Mouse (Mus musculus): ENCODE data around the gene Mas1. TPM values are rescaled to one million over a fixed set of nuclear protein-coding genes. Genes with fewer than 3 reads are reported as not detected.
A peak's percentile ranks its signal among the peaks of the same experiment; 100 is the strongest.

Gene Mas1
- polyA plus RNA-seq, 1 experiment, result not detected

DNA sequence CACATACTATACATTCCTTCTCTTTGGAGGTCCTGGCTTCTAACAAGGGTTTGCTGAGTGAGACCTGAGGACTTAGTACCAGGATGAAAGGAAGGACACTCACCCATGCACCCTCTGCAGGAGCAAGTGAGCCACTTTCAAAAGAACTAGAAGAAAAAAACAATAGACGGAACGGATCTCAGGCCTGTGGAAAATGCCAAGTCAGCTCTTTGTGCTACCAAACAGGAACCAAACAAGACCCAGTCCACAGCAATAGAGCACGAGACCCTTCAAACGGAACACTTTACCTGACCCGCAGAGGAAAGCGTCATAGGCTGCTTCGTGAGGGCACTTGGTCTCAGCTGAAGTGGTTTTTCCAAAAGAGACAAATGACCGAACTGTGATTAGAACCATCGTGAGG lies 24.1 kb upstream of the Mas1 start:
- Histone ChIP-seq H3K4me1 (ENCODE audit: control insufficient read depth, insufficient read depth, insufficient read length, low read length) (no peaks in the 10 kb centered on the region), H3K4me3 (ENCODE audit: low read depth, low read length) (no peak overlapping the region), H3K27ac (ENCODE audit: insufficient read depth, low read depth, low read length) (no peak overlapping the region), H3K36me3 (ENCODE audit: control insufficient read depth, insufficient read depth, low read length) (peaks cover 2% of the 10 kb centered on the region; the same call in 1 of the 2 replicates), H3K27me3 (ENCODE audit: control insufficient read depth, insufficient read depth, low read length) (no peaks in the 10 kb centered on the region)
- no peak for TF ChIP-seq CTCF (IDR thresholded peaks at IDR 0.05; ENCODE audit: extremely low read depth, insufficient read length, insufficient replicate concordance, low read depth, low read length)
- TF ChIP-seq POLR2A (IDR thresholded peaks at IDR 0.05; ENCODE audit: low read depth, low read length), result no peak
- WGBS, result 94% methylated on average over 9 of the region's 9 CpGs

DNA sequence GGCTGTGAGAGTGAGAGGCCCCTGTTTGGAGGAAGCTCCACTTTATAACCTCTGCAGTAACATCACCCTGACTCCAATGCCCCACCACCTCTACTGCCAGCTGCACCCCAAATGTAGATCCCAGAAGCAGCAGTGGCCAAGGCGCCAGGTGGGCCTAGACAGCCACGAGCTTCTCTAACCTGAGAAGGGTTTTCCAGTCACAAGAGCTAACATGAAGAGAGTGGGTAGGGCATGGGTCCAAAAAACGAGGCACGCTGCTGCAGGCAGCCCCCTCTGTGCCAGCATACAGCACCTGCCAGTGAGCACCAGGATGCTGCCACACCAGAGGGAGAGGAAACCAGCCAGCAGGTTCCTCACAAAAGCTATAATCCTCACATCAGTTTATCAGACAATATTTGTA lies 23.1 kb upstream of the Mas1 start:
- Histone ChIP-seq H3K27me3 (ENCODE audit: control insufficient read depth, insufficient read depth, low read length) (no peaks in the 10 kb centered on the region), H3K4me1 (ENCODE audit: control insufficient read depth, insufficient read depth, insufficient read length, low read length) (no peaks in the 10 kb centered on the region), H3K36me3 (ENCODE audit: control insufficient read depth, insufficient read depth, low read length) (no peaks in the 10 kb centered on the region), H3K4me3 (ENCODE audit: low read depth, low read length) (no peak overlapping the region), H3K27ac (ENCODE audit: insufficient read depth, low read depth, low read length) (no peak overlapping the region)
- TF ChIP-seq CTCF (IDR thresholded peaks at IDR 0.05; ENCODE audit: extremely low read depth, insufficient read length, insufficient replicate concordance, low read depth, low read length), result no peak
- 85% methylated on average over 4 of the region's 4 CpGs for WGBS

DNA sequence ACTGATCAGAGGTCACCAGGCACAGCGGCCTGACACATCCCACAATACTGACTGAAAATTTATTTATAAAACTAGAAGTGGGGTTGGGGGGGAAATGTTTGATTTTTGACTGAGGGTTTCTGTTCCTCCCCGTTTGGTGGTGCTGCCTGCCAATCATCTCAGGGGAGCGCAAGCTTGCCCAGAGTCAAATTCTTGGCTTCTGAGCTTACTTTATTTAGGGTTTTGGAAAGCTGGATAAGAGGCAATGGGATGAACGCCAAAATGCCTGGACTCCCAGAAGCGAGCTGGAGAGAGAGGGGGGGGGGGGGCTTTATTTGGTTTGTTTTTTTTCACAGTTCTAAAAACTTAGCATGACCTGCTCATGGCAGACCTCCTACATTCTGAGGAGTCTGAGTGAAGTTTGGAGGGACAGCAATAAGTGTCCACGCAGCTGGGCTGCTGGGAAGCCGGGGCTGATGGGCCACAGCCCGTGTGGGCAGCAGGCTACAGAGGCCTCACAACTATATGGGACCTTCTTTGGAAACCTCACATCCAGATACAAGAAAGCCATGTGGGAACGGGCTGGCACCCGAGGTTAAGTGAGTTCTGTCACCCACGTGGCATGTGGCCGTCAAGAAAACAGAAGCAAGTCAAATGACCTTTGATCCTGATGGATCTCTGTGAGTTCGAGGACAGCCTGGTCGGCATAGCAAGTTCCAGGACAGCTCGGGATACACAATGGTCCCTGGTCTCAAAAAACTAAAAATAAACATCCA lies 19.3 kb upstream of the Mas1 start:
- no peaks in the 10 kb centered on the region for H3K36me3 ChIP-seq (ENCODE audit: control insufficient read depth, insufficient read depth, low read length)
- H3K27ac ChIP-seq (ENCODE audit: insufficient read depth, low read depth, low read length), result no peak overlapping the region
- no peak overlapping the region for H3K4me3 ChIP-seq (ENCODE audit: low read depth, low read length)
- no peak for TF ChIP-seq POLR2A (IDR thresholded peaks at IDR 0.05; ENCODE audit: low read depth, low read length)
- TF ChIP-seq CTCF (IDR thresholded peaks at IDR 0.05; ENCODE audit: extremely low read depth, insufficient read length, insufficient replicate concordance, low read depth, low read length), result no peak
- WGBS, result 66% methylated on average over 15 of the region's 15 CpGs
- H3K4me1 ChIP-seq (ENCODE audit: control insufficient read depth, insufficient read depth, insufficient read length, low read length), result no peaks in the 10 kb centered on the region
- H3K27me3 ChIP-seq (ENCODE audit: control insufficient read depth, insufficient read depth, low read length), result no peaks in the 10 kb centered on the region

DNA sequence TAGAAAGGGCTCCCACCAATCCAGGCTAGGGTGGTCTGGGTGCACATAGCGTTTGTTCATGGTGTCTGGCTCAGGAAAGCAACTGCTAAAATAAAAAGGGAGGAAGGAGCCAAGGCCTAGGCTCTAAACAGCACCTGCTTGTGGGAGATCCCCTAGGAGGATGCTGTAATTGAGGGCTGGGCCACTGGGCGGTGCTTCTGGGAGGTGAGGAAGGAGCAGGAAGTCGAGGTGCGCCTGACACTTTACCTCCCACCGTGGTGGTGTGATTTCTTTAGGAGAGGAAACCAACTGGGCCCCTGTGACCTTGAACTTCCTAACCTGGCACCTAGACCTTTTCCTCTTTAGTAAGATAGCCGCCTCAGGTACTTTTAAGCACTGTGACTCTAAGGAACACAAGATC lies 18.7 kb upstream of the Mas1 start:
- TF ChIP-seq POLR2A (IDR thresholded peaks at IDR 0.05; ENCODE audit: low read depth, low read length) (no peak), CTCF (IDR thresholded peaks at IDR 0.05; ENCODE audit: extremely low read depth, insufficient read length, insufficient replicate concordance, low read depth, low read length) (no peak)
- H3K4me3 ChIP-seq (ENCODE audit: low read depth, low read length), result no peak overlapping the region
- H3K27ac ChIP-seq (ENCODE audit: insufficient read depth, low read depth, low read length), result no peak overlapping the region
- H3K4me1 ChIP-seq (ENCODE audit: control insufficient read depth, insufficient read depth, insufficient read length, low read length), result no peaks in the 10 kb centered on the region
- WGBS, result 27% methylated on average over 6 of the region's 6 CpGs
- H3K36me3 ChIP-seq (ENCODE audit: control insufficient read depth, insufficient read depth, low read length), result no peaks in the 10 kb centered on the region
- no peaks in the 10 kb centered on the region for H3K27me3 ChIP-seq (ENCODE audit: control insufficient read depth, insufficient read depth, low read length)

DNA sequence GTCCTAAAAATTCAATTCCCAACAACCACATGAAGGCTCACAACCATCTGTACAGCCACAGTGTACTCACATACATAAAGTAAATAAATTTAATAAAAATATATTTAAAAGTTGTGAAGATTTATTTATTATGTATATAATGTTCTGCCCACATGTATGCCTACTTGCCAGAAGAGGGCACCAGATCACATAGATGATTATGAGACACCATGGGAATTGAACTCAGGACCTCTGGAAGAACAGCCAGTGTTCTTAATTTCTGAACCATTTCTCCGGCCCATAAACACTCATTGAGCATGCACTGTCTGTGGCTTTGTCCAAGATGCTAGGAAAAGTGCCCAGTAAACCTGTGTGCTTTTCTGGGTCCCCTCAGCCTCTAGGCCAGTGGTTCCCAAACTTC lies 13.3 kb upstream of the Mas1 start:
- TF ChIP-seq CTCF (IDR thresholded peaks at IDR 0.05; ENCODE audit: extremely low read depth, insufficient read length, insufficient replicate concordance, low read depth, low read length), result no peak
- no peak for TF ChIP-seq POLR2A (IDR thresholded peaks at IDR 0.05; ENCODE audit: low read depth, low read length)
- Histone ChIP-seq H3K4me1 (ENCODE audit: control insufficient read depth, insufficient read depth, insufficient read length, low read length) (no peaks in the 10 kb centered on the region), H3K4me3 (ENCODE audit: low read depth, low read length) (no peak overlapping the region), H3K27ac (ENCODE audit: insufficient read depth, low read depth, low read length) (no peak overlapping the region), H3K27me3 (ENCODE audit: control insufficient read depth, insufficient read depth, low read length) (no peaks in the 10 kb centered on the region), H3K36me3 (ENCODE audit: control insufficient read depth, insufficient read depth, low read length) (no peaks in the 10 kb centered on the region)
- WGBS, result 78% methylated on average over 1 of the region's 1 CpGs

DNA sequence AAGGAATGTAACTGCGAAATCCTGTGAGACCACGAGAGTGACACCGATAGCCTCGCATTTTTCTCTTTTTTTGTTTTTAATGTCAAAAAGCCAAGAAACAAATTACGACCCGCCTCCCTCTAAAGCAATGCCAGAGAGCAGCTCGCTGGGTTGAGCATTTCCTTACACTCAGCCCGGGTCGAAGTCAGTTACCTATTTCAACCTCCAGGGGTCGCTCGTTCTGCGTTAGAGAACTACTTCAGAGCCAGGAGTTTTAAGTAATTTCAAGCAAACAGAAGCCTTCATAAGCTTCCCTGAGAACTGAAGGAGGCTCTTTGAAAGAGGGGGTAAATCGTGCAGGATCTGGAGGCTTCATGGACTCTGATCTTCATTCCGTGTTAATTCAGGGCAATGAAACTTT lies 12.2 kb upstream of the Mas1 start:
- TF ChIP-seq POLR2A (IDR thresholded peaks at IDR 0.05; ENCODE audit: low read depth, low read length) (no peak), CTCF (IDR thresholded peaks at IDR 0.05; ENCODE audit: extremely low read depth, insufficient read length, insufficient replicate concordance, low read depth, low read length) (peak; percentile 69; the same call in 1 of the 2 replicates)
- WGBS, result 2% methylated on average over 14 of the region's 14 CpGs
- Histone ChIP-seq H3K36me3 (ENCODE audit: control insufficient read depth, insufficient read depth, low read length) (no peaks in the 10 kb centered on the region), H3K4me3 (ENCODE audit: low read depth, low read length) (no peak overlapping the region), H3K4me1 (ENCODE audit: control insufficient read depth, insufficient read depth, insufficient read length, low read length) (no peaks in the 10 kb centered on the region), H3K27ac (ENCODE audit: insufficient read depth, low read depth, low read length) (no peak overlapping the region), H3K27me3 (ENCODE audit: control insufficient read depth, insufficient read depth, low read length) (no peaks in the 10 kb centered on the region)

DNA sequence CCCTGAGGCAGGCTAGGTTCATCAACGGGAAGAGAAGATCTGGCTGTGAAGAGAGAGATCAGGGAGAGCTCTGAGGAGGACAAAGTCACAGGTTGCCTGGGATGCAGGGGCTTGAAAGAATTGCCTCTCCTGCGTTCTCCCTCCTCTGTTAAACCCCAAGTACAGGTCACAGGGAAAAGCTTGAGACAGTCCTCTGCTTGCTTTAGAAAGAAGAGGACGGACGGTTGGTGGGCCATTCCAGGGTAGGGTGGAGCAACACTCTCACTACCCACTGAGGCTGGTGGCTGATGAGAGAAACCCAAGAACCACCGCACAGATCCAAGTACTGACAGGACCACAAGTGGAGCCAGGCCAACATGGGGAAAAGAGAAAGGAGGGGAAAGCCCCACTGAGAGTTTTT lies 7.8 kb upstream of the Mas1 start, which contains the start of gene Mrgprh:
TSS of gene Mrgprh (plus strand) at position 301 of the 400 bp plus-strand sequence.
- Histone ChIP-seq H3K4me3 (ENCODE audit: low read depth, low read length) (no peak within 1 kb of the TSS), H3K4me1 (ENCODE audit: control insufficient read depth, insufficient read depth, insufficient read length, low read length) (no peaks in the 10 kb centered on the region), H3K27ac (ENCODE audit: insufficient read depth, low read depth, low read length) (no peak within 1 kb of the TSS), H3K27me3 (ENCODE audit: control insufficient read depth, insufficient read depth, low read length) (no peaks in the 10 kb centered on the region), H3K36me3 (ENCODE audit: control insufficient read depth, insufficient read depth, low read length) (no peaks in the 10 kb centered on the region)
- TF ChIP-seq CTCF (IDR thresholded peaks at IDR 0.05; ENCODE audit: extremely low read depth, insufficient read length, insufficient replicate concordance, low read depth, low read length) (no peak), POLR2A (IDR thresholded peaks at IDR 0.05; ENCODE audit: low read depth, low read length) (no peak)
- 77% methylated on average over 5 of the region's 5 CpGs for WGBS
